Mouse (Mus musculus): ENCODE results near the gene Nr1d1. TPM values are rescaled to one million over a fixed set of nuclear protein-coding genes. Genes with fewer than 3 reads are reported as not detected.
A peak's percentile ranks its signal among the peaks of the same experiment; 100 is the strongest.

Nr1d1 gene
- polyA plus RNA-seq, 1 experiment from 2014 or later, result 6.4 TPM

DNA sequence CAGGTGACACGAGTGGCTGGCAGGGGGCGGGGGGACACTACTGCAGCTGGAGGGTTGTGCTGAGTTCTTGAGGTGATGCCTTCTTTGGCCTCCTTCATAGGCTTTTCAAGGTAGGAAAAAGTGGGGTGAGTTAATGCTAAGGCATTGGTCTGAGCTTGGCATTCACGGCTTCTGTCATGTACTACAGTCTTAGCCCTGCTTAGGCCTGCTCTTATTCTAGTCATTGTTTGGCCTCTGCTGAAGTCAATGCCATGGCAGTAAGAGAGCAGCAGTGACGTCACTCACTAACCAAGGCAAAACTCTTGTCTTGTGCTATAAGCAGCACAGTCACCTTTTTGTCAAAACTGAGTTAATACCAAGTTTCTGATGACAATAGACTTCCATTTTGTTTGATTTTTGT lies 22.8 kb upstream of the Nr1d1 start:
- Histone ChIP-seq H3K9ac (ENCODE audit: low read length) (peak overlapping the region; percentile 100), H3K27me3 (ENCODE audit: control insufficient read depth, insufficient read depth, low read length) (no peaks in the 10 kb centered on the region), H3K27ac (replicated peaks in 1 of 2; ENCODE audit: control insufficient read depth in 1 of 2, insufficient read depth in 1 of 2, low read depth in 2 of 2, low read length in 2 of 2) (peak overlapping the region; percentile 100; a peak in 3 of 4 replicates), H3K36me3 (ENCODE audit: control insufficient read depth, insufficient read depth, low read length) (peaks cover 49% of the 10 kb centered on the region), H3K4me3 (ENCODE audit: control insufficient read depth in 1 of 2, insufficient read depth in 1 of 2, low read depth in 1 of 2, low read length in 2 of 2) (peak overlapping the region; percentile 76 to 96), H3K4me2 (ENCODE audit: low read length) (peak overlapping the region; percentile 95), H3K9me3 (ENCODE audit: control insufficient read depth, low read length) (no peaks in the 10 kb centered on the region), H3K4me1 (ENCODE audit: control insufficient read depth in 2 of 2, insufficient read depth in 2 of 2, low read length in 2 of 2) (peaks cover 6 to 21% of the 10 kb centered on the region in 2 experiments)
- ATAC-seq (ENCODE audit: insufficient number of reproducible peaks, insufficient read depth, low FRiP score, low read depth), result no peak
- WGBS, result 34% methylated on average over 4 of the region's 4 CpGs

GRCm38 (mm10) chr11:98797306-98797705 lies 22.2 kb upstream of the Nr1d1 start:
- peak overlapping the region; percentile 100; a peak in 3 of 4 replicates for H3K27ac ChIP-seq (replicated peaks in 1 of 2; ENCODE audit: control insufficient read depth in 1 of 2, insufficient read depth in 1 of 2, low read depth in 2 of 2, low read length in 2 of 2)
- H3K27me3 ChIP-seq (ENCODE audit: control insufficient read depth, insufficient read depth, low read length), result no peaks in the 10 kb centered on the region
- no peak for ATAC-seq (ENCODE audit: insufficient number of reproducible peaks, insufficient read depth, low FRiP score, low read depth)
- peak overlapping the region; percentile 100 for H3K9ac ChIP-seq (ENCODE audit: low read length)
- peaks cover 6 to 21% of the 10 kb centered on the region in 2 experiments for H3K4me1 ChIP-seq (ENCODE audit: control insufficient read depth in 2 of 2, insufficient read depth in 2 of 2, low read length in 2 of 2)
- under 1% methylated on average over 5 of the region's 5 CpGs for WGBS
- H3K36me3 ChIP-seq (ENCODE audit: control insufficient read depth, insufficient read depth, low read length), result peaks cover 43% of the 10 kb centered on the region
- peak overlapping the region; percentile 76 to 96 for H3K4me3 ChIP-seq (ENCODE audit: control insufficient read depth in 1 of 2, insufficient read depth in 1 of 2, low read depth in 1 of 2, low read length in 2 of 2)
- H3K9me3 ChIP-seq (ENCODE audit: control insufficient read depth, low read length), result no peaks in the 10 kb centered on the region
- H3K4me2 ChIP-seq (ENCODE audit: low read length), result peak overlapping the region; percentile 95

DNA sequence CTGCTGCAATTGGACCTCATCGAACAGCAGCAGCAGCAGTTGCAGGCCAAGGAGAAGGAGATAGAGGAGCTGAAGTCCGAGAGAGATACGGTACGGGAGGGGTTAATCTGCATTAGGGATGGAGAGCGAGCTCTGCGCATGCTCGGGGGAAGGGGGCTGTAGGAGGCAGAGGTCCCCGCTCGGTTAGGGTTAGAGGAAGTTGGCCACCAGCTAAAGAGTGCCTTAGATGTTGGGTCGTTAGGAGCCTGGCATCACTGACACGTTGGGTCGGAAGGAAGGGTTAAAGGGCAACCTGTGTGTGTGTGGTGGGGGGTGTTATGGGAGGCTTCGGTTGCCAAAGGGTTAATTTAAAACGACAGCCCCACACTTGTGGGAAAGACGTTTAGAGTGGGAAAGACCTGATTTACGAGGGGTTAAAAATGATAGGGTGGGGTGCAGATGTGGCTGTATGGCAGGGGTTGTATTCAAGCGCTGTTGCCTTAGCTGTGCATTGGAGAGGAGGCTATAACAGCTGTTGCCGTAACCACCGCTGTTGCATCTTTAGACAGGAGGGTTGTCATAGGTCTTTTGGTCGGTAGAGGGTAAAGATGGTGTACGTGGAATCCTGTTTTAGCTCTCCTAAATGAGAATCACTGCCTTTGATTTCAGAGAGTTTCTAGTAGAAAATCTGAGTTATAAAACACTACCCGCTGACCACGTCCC lies 21.5 kb upstream of the Nr1d1 start:
- ATAC-seq (ENCODE audit: insufficient number of reproducible peaks, insufficient read depth, low FRiP score, low read depth), result 0 out of 2 replicates have a peak, but pooled peaks have one; percentile 28
- Histone ChIP-seq H3K4me2 (ENCODE audit: low read length) (peak overlapping the region; percentile 95), H3K9ac (ENCODE audit: low read length) (peak overlapping the region; percentile 100), H3K27ac (replicated peaks in 1 of 2; ENCODE audit: control insufficient read depth in 1 of 2, insufficient read depth in 1 of 2, low read depth in 2 of 2, low read length in 2 of 2) (peak overlapping the region; percentile 100), H3K27me3 (ENCODE audit: control insufficient read depth, insufficient read depth, low read length) (no peaks in the 10 kb centered on the region), H3K9me3 (ENCODE audit: control insufficient read depth, low read length) (no peaks in the 10 kb centered on the region), H3K4me3 (ENCODE audit: control insufficient read depth in 1 of 2, insufficient read depth in 1 of 2, low read depth in 1 of 2, low read length in 2 of 2) (peak overlapping the region; percentile 76 to 96), H3K36me3 (ENCODE audit: control insufficient read depth, insufficient read depth, low read length) (peaks cover 36% of the 10 kb centered on the region), H3K4me1 (ENCODE audit: control insufficient read depth in 2 of 2, insufficient read depth in 2 of 2, low read length in 2 of 2) (peaks cover 6 to 21% of the 10 kb centered on the region in 2 experiments)
- WGBS, result 2% methylated on average over 23 of the region's 23 CpGs

GRCm38 (mm10) chr11:98795714-98796514 lies 20.8 kb upstream of the Nr1d1 start:
- ATAC-seq (ENCODE audit: insufficient number of reproducible peaks, insufficient read depth, low FRiP score, low read depth), result peak; percentile 54
- H3K9ac ChIP-seq (ENCODE audit: low read length), result peak overlapping the region; percentile 100
- 1% methylated on average over 63 of the region's 74 CpGs for WGBS

DNA sequence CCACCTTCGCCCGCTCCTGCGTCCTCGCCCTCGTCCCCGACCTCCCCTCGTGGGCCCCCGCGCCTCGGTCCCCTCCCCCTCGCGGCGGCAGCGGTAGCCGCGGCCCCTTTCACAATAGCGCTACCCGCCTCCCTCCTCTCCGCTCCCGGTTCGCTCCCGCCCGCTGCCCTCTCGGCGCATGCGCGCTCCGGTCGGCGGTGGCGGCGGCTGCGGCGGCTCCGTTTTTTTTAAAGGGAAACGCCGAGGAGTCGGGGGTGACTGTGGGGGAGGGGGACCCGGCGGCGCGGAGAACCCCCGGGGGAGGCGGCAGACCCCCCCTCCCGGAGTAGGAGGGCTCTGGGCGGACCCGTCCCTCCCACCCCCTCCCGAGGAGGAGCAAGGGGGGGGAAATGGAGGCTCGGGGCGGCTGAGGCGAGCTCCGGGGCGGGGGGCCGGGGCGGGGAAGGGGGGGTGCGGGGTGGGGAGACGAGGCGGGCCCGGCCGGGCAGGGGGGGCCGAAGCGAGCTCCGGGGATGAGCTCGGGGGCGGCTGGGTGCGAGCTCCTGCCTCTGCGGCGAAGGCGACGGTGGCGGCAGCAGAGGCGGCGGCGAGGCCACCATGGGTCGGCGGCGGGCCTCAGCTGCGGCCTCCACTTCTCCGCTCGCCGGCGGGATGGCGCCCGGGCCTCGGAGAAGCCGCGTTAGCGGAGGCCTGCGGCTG lies 20.0 kb upstream of the Nr1d1 start, which contains the start of gene Msl1:
Gene Msl1, plus strand, starts transcription at position 502 of the 699 bp plus-strand sequence.
- Histone ChIP-seq H3K9me3 (ENCODE audit: control insufficient read depth, low read length) (no peaks in the 10 kb centered on the region), H3K4me3 (ENCODE audit: control insufficient read depth in 1 of 2, insufficient read depth in 1 of 2, low read depth in 1 of 2, low read length in 2 of 2) (peak within 1 kb of the TSS; percentile 76 to 96), H3K4me1 (ENCODE audit: control insufficient read depth in 2 of 2, insufficient read depth in 2 of 2, low read length in 2 of 2) (peaks cover 6 to 21% of the 10 kb centered on the region in 2 experiments), H3K36me3 (ENCODE audit: control insufficient read depth, insufficient read depth, low read length) (peaks cover 21% of the 10 kb centered on the region), H3K27ac (replicated peaks in 1 of 2; ENCODE audit: control insufficient read depth in 1 of 2, insufficient read depth in 1 of 2, low read depth in 2 of 2, low read length in 2 of 2) (peak within 1 kb of the TSS; percentile 100), H3K9ac (ENCODE audit: low read length) (peak within 1 kb of the TSS; percentile 100), H3K27me3 (ENCODE audit: control insufficient read depth, insufficient read depth, low read length) (no peaks in the 10 kb centered on the region), H3K4me2 (ENCODE audit: low read length) (peak within 1 kb of the TSS; percentile 95)
- peak; percentile 64 for ATAC-seq (ENCODE audit: insufficient number of reproducible peaks, insufficient read depth, low FRiP score, low read depth)
- under 1% methylated on average over 57 of the region's 89 CpGs for WGBS

More at GRCm38 (mm10) chr11:98795714-98796514, 20.8 kb upstream of the Nr1d1 start:
- H3K27me3 ChIP-seq (ENCODE audit: control insufficient read depth, insufficient read depth, low read length), result no peaks in the 10 kb centered on the region
- peaks cover 29% of the 10 kb centered on the region for H3K36me3 ChIP-seq (ENCODE audit: control insufficient read depth, insufficient read depth, low read length)
- H3K4me3 ChIP-seq (ENCODE audit: control insufficient read depth in 1 of 2, insufficient read depth in 1 of 2, low read depth in 1 of 2, low read length in 2 of 2), result peak overlapping the region; percentile 76 to 96
- H3K4me2 ChIP-seq (ENCODE audit: low read length), result peak overlapping the region; percentile 95
- H3K4me1 ChIP-seq (ENCODE audit: control insufficient read depth in 2 of 2, insufficient read depth in 2 of 2, low read length in 2 of 2), result peaks cover 6 to 21% of the 10 kb centered on the region in 2 experiments
- no peaks in the 10 kb centered on the region for H3K9me3 ChIP-seq (ENCODE audit: control insufficient read depth, low read length)
- peak overlapping the region; percentile 100 for H3K27ac ChIP-seq (replicated peaks in 1 of 2; ENCODE audit: control insufficient read depth in 1 of 2, insufficient read depth in 1 of 2, low read depth in 2 of 2, low read length in 2 of 2)

GRCm38 (mm10) chr11:98794469-98795014 lies 19.4 kb upstream of the Nr1d1 start:
- H3K4me1 ChIP-seq (ENCODE audit: control insufficient read depth in 2 of 2, insufficient read depth in 2 of 2, low read length in 2 of 2), result peaks cover 6 to 25% of the 10 kb centered on the region in 2 experiments
- under 1% methylated on average over 28 of the region's 30 CpGs for WGBS
- peak overlapping the region; percentile 100 for H3K27ac ChIP-seq (replicated peaks in 1 of 2; ENCODE audit: control insufficient read depth in 1 of 2, insufficient read depth in 1 of 2, low read depth in 2 of 2, low read length in 2 of 2)
- ATAC-seq (ENCODE audit: insufficient number of reproducible peaks, insufficient read depth, low FRiP score, low read depth), result peak; percentile 47
- peak overlapping the region; percentile 100 for H3K9ac ChIP-seq (ENCODE audit: low read length)
- H3K27me3 ChIP-seq (ENCODE audit: control insufficient read depth, insufficient read depth, low read length), result no peaks in the 10 kb centered on the region
- peaks cover 15% of the 10 kb centered on the region for H3K36me3 ChIP-seq (ENCODE audit: control insufficient read depth, insufficient read depth, low read length)
- no peaks in the 10 kb centered on the region for H3K9me3 ChIP-seq (ENCODE audit: control insufficient read depth, low read length)
- H3K4me2 ChIP-seq (ENCODE audit: low read length), result peak overlapping the region; percentile 95
- peak overlapping the region; percentile 76 to 96 for H3K4me3 ChIP-seq (ENCODE audit: control insufficient read depth in 1 of 2, insufficient read depth in 1 of 2, low read depth in 1 of 2, low read length in 2 of 2)

- Histone ChIP-seq H3K27me3 (ENCODE audit: control insufficient read depth, insufficient read depth, low read length) (no peaks in the 10 kb centered on the region), H3K9ac (ENCODE audit: low read length) (no peak overlapping the region), H3K4me2 (ENCODE audit: low read length) (no peak overlapping the region), H3K27ac (replicated peaks in 1 of 2; ENCODE audit: control insufficient read depth in 1 of 2, insufficient read depth in 1 of 2, low read depth in 2 of 2, low read length in 2 of 2) (no peak overlapping the region), H3K4me1 (ENCODE audit: control insufficient read depth in 2 of 2, insufficient read depth in 2 of 2, low read length in 2 of 2) (peaks cover 8 to 15% of the 10 kb centered on the region in 2 experiments), H3K4me3 (ENCODE audit: control insufficient read depth in 1 of 2, insufficient read depth in 1 of 2, low read depth in 1 of 2, low read length in 2 of 2) (no peak overlapping the region), H3K36me3 (ENCODE audit: control insufficient read depth, insufficient read depth, low read length) (no peaks in the 10 kb centered on the region), H3K9me3 (ENCODE audit: control insufficient read depth, low read length) (no peaks in the 10 kb centered on the region)
- ATAC-seq (ENCODE audit: insufficient number of reproducible peaks, insufficient read depth, low FRiP score, low read depth), result no peak
- 10% methylated on average over 4 of the region's 4 CpGs for WGBS
Observed at GRCm38 (mm10) chr11:98792081-98792480, 16.9 kb upstream of the Nr1d1 start.

Data from heart, embryonic 14.5 days (tissue).